Mouse (Mus musculus) heart, embryonic 15.5 days (tissue): ENCODE results near the gene Vmn1r180. TPM values are rescaled to one million over a fixed set of nuclear protein-coding genes. Genes with fewer than 3 reads are reported as not detected.
"Not testable (repeated sequence)": the region's sequence is repeated elsewhere in the genome, so short reads cannot be mapped to it uniquely, and the experiment has no call there.

Source experiments
- ATAC-seq: fragments of 200-750 bp; cut with Nextera tagmentation; replicated peaks from 2 replicates; pipeline ENCODE4 v1.8.0; 2017; ENCODE audit warnings: low read depth, moderate TSS enrichment; ENCODE audit not compliant: insufficient number of reproducible peaks, insufficient read depth, low FRiP score
- H3K27ac ChIP-seq: fragments of 300-500 bp; sonication (generic); 2 replicates; pipeline ENCODE4 v1.5.1; 2015; ENCODE audit warnings: mild to moderate bottlenecking, inconsistent platforms
- H3K27me3 ChIP-seq: fragments of 300-500 bp; sonication (generic); 2 replicates; pipeline ENCODE4 v1.6.1; 2015; ENCODE audit warnings: inconsistent platforms
- H3K36me3 ChIP-seq: fragments of 300-500 bp; sonication (generic); 2 replicates; pipeline ENCODE4 v1.6.1; 2015; ENCODE audit warnings: mild to moderate bottlenecking, inconsistent platforms
- H3K4me1 ChIP-seq: fragments of 300-500 bp; sonication (generic); replicated peaks from 2 replicates; pipeline ENCODE4 v1.6.1; 2015; ENCODE audit warnings: inconsistent platforms
- H3K4me2 ChIP-seq: fragments of 300-500 bp; sonication (generic); 2 replicates; pipeline ENCODE4 v1.6.1; 2015; ENCODE audit warnings: inconsistent platforms, mild to moderate bottlenecking, moderate library complexity
- H3K4me3 ChIP-seq: fragments of 300-500 bp; sonication (generic); 2 replicates; pipeline ENCODE4 v1.5.1; 2015; ENCODE audit warnings: mild to moderate bottlenecking, inconsistent platforms
- H3K9ac ChIP-seq: fragments of 300-500 bp; sonication (generic); 2 replicates; pipeline ENCODE4 v1.6.1; 2015; ENCODE audit warnings: mild to moderate bottlenecking, inconsistent platforms
- H3K9me3 ChIP-seq: fragments of 300-500 bp; sonication (generic); replicated peaks from 2 replicates; pipeline ENCODE4 v1.6.1; 2016; ENCODE audit warnings: inconsistent platforms
- WGBS: fragments of 180-500 bp; shearing (Covaris S2); methylation state at CpG from one replicate; pipeline ENCODE4 v1.1.7; 2015; ENCODE audit warnings: mixed read lengths; 5-methylcytosine and 5-hydroxymethylcytosine counted together
- polyA plus RNA-seq: library from polyadenylated mRNA; unstranded; fragments of >200 nt; fragmentation: Nextera tagmentation; extraction: Ambion mirVana; gene quantifications from 2 replicates; pipeline ENCODE4 v1.2.1, GENCODE M21; 2015

Vmn1r180 gene
- polyA plus RNA-seq = not detected in 2 replicates

DNA sequence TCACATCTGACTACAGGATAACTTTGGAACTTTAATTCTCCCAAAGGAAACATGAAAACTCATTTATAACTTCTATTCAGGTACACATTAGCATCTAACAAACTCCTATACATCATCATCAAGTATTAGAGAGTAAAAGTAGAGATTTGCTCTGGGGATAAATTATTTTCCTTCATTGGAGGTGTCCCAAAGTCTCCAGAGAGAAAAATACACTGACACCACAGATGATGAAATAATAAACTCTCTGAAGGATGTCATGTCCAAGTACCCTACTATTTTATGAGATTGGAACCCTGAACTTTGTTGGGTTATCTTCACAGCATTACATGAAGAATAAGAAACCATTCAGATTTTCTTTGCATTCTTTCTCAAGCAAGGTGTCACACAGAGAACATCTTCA, at the start of gene Vmn1r180:
Vmn1r180 (plus strand) TSS at position 301 of the 400 bp plus-strand sequence.
- no peaks in the 10 kb centered on the region for H3K4me1 ChIP-seq
- H3K4me2 ChIP-seq = no peak within 1 kb of the TSS
- no peaks in the 10 kb centered on the region for H3K27me3 ChIP-seq
- H3K9me3 ChIP-seq = peaks cover 4% of the 10 kb centered on the region; the same call in 1 of the 2 replicates
- H3K9ac ChIP-seq = no peak within 1 kb of the TSS
- H3K4me3 ChIP-seq = no peak within 1 kb of the TSS
- H3K36me3 ChIP-seq = no peaks in the 10 kb centered on the region
- no peak for ATAC-seq
- H3K27ac ChIP-seq = no peak within 1 kb of the TSS

GRCm38 (mm10) chr7:23926678-23927077, 23.8 kb upstream of the Vmn1r180 start, which contains the start of gene Vmn1r179:
Vmn1r179 (plus strand) TSS chr7:23926978.
- no peak within 1 kb of the TSS for H3K4me3 ChIP-seq
- H3K27me3 ChIP-seq = no peaks in the 10 kb centered on the region
- H3K9ac ChIP-seq = no peak within 1 kb of the TSS
- H3K9me3 ChIP-seq = peaks cover under 1% of the 10 kb centered on the region; the same call in 1 of the 2 replicates
- no peak within 1 kb of the TSS for H3K27ac ChIP-seq
- ATAC-seq = no peak
- no peak within 1 kb of the TSS for H3K4me2 ChIP-seq
- no peaks in the 10 kb centered on the region for H3K36me3 ChIP-seq
- no peaks in the 10 kb centered on the region for H3K4me1 ChIP-seq
- 40% methylated on average over 2 of the region's 2 CpGs for WGBS

DNA sequence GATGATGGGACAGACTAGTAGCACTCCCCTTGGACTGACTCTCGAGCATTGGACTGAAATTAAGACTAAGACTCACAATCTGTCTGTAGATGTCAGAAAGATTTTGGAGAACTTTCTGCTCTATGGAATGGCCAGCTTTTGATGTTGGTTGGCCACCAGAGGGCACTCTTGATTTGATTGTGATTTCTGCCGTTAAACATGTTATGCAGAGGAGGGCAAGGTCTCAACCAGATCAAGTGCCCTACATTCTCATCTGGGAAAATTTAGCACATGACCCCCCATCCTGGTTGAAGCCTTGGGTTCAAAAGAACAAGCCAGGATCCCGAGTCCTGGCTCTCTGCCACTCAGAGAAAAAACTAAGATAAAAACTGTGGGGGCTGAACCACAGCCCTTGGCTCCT, 17.6 kb downstream of the Vmn1r180 start:
- not testable (repeated sequence) for H3K27ac ChIP-seq
- 42% methylated on average over 3 of the region's 3 CpGs for WGBS

DNA sequence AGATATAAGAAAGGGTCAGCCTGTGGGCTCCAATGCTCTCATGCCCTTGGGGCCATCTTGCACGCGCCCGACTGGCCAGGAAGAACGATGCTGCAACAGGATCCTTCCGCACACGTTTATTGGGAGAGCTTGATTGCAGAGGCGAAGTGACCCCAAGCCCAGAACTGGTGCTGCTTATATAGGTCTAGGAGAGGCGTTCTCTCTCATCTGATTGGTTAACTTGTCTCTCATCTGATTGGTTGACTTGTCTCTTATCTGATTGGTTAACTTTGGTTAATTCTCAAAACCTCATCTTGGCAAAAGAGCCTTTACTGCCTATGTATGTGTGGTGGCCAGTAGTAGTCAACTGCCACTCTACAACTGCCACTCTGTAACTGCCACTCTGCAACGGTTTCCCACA, 23.9 kb downstream of the Vmn1r180 start, which contains the start of gene Vmn1r181:
Vmn1r181 (plus strand) TSS at position 301 of the 400 bp plus-strand sequence.
- H3K4me2 ChIP-seq, H3K9ac ChIP-seq, H3K9me3 ChIP-seq, H3K4me3 ChIP-seq, H3K27ac ChIP-seq, H3K4me1 ChIP-seq, H3K27me3 ChIP-seq, H3K36me3 ChIP-seq, ATAC-seq: not testable (repeated sequence)
- WGBS = 74% methylated on average over 9 of the region's 9 CpGs

More for the DNA sequence above, 17.6 kb downstream of the Vmn1r180 start:
- not testable (repeated sequence) for H3K4me3 ChIP-seq, H3K4me2 ChIP-seq, H3K9ac ChIP-seq, ATAC-seq, H3K36me3 ChIP-seq, H3K4me1 ChIP-seq, H3K9me3 ChIP-seq, H3K27me3 ChIP-seq

- Histone ChIP-seq H3K4me1 (no peaks in the 10 kb centered on the region), H3K9me3 (no peaks in the 10 kb centered on the region; the same call in none of the 2 replicates), H3K27me3 (no peaks in the 10 kb centered on the region), H3K36me3 (no peaks in the 10 kb centered on the region), H3K4me2 (no peak within 1 kb of the TSS), H3K27ac (no peak within 1 kb of the TSS), H3K9ac (no peak within 1 kb of the TSS), H3K4me3 (no peak within 1 kb of the TSS)
- ATAC-seq = no peak
- 53% methylated on average over 2 of the region's 2 CpGs for WGBS
Measured at GRCm38 (mm10) chr7:24001391-24001790, 51.0 kb downstream of the Vmn1r180 start, which contains the start of gene V1rd19. V1rd19 (plus strand) TSS chr7:24001691.

Other genes with a start within 250 kb of the Vmn1r180 start
- not detected in 2 replicates for gene Vmn1r173, start 249.9 kb upstream of the Vmn1r180 start, polyA plus RNA-seq
- gene Vmn1r174, start 198.4 kb upstream of the Vmn1r180 start, polyA plus RNA-seq = not detected in 2 replicates
- gene Vmn1r175, start 140.0 kb upstream of the Vmn1r180 start, polyA plus RNA-seq = not detected in 2 replicates
- gene Vmn1r176, start 113.3 kb upstream of the Vmn1r180 start, polyA plus RNA-seq = not detected in 2 replicates
- not detected in 2 replicates for gene Vmn1r177, start 84.2 kb upstream of the Vmn1r180 start, polyA plus RNA-seq
- gene Vmn1r178, start 58.6 kb upstream of the Vmn1r180 start, polyA plus RNA-seq = not detected in 2 replicates
- gene Vmn1r179, start 23.7 kb upstream of the Vmn1r180 start, polyA plus RNA-seq = not detected in 2 replicates
- not detected in 2 replicates for gene Vmn1r181, start 24.0 kb downstream of the Vmn1r180 start, polyA plus RNA-seq
- gene V1rd19, start 51.1 kb downstream of the Vmn1r180 start, polyA plus RNA-seq = not detected in 2 replicates
- gene Vmn1r183, start 102.6 kb downstream of the Vmn1r180 start, polyA plus RNA-seq = not detected in 2 replicates
- 11.5 and 14.2 TPM in 2 replicates for gene Zfp180, start 131.3 kb downstream of the Vmn1r180 start, polyA plus RNA-seq
- 5.3 and 6.3 TPM in 2 replicates for gene Zfp112, start 161.7 kb downstream of the Vmn1r180 start, polyA plus RNA-seq
- gene Zfp235, start 183.5 kb downstream of the Vmn1r180 start, polyA plus RNA-seq = 7.8 and 8.9 TPM in 2 replicates
- 3.0 and 3.4 TPM in 2 replicates for gene Zfp114, start 224.4 kb downstream of the Vmn1r180 start, polyA plus RNA-seq